Mouse (Mus musculus) R1 (cell line): Measurements from ENCODE around the gene Dcaf15.
A peak's percentile ranks its signal among the peaks of the same experiment; 100 is the strongest.

Experiments used
- DNase-seq: peaks from one replicate; pipeline ENCODE4 v3.0.0-alpha.2; 2018; ENCODE audit warnings: low read depth, low spot score

Dcaf15 gene

DNA sequence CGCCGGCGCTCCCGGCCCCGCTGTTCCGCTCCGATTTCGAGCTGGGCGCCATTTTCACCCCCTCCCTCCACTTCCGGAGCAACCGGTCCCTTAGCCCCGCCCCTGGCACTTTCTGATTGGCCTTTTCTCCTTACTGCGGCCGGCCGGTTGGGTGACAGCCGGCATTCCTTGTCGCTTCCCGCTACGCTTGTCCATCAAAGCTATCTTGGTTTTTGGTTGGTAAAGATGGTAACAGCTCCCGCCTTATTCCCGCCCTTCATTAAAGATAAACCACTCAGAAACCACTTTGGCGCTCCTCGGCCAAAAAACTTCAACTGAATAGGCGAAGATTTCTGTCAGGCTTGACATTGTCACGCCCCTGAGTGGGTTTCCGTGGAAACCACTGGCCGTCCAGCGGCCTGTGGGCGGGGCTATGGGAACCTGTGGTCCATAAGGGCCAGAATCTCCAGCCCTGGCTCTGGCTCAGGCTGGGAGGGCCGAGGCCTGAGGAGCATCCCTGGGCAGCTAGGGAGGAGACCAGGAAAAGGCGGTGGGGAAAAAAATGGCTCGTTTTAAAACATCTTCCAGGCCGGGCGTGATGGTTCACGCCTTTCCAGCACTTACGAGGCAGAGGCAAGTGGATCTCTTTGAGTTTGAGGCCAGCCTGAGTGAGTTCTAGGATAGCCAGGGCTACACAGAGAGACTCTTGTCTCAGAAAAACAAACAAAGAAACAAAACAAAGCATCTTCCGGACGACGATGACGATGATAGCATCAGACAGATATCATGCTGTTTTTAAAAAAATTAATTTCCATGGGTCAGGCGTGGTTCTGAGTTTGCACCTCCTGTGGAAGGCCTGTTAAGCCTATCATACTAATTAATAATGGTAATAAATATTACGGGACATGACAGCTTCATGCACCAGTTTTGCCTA, at the start of gene Dcaf15:
TSS of gene Dcaf15 (minus strand) at position 72 of the 913 bp plus-strand sequence.
- peak; percentile 100 for DNase-seq

- DNase-seq = peak; percentile 69
Measured at GRCm38 (mm10) chr8:84149181-84149580, 44.6 kb upstream of the Dcaf15 start.

GRCm38 (mm10) chr8:84148531-84148850, 43.9 kb upstream of the Dcaf15 start:
- DNase-seq = no peak

DNA sequence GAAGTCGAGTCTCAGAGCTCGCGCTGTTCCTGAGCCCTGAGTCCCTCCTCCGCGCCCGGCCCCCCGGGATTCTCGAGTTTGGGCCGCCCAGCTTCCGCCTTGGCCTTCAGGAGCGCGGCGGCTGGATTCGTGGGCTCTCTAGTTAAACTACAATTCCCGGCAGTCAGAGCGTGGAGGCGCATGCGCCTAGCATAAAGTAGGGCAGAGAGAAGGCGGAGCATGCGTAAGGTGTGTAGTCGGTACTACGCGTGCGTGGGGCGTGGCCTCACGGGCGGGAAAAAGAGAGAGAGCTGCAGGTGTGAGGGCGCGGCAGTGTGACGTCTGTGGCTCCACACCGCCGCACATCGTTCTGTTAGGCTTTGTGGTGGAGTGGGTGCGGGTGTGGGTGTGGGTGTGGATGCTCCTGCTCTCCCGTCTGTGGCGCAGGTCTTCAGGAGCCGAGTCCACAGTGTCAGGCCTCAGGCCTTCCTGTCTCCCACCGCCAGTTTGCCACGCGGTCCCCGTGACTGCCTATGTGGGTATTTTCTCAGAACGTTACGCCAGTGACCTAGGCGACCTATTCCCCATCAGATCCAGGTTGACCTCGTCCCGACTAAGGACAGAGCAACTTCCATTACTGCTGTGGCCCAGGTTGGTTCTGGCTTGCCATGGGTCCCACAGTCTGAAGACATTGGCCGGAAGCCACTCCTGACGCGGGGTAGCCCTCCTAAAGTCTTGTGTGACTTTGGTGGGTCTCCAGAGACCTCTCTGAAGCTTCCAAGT, 43.4 kb upstream of the Dcaf15 start, which contains the start of the genes Cc2d1a and 4930432K21Rik:
TSS of gene Cc2d1a (minus strand) at position 168 of the 762 bp plus-strand sequence.
TSS of gene 4930432K21Rik (plus strand) at position 257 of the 762 bp plus-strand sequence.
- DNase-seq = peak; percentile 99

- peak; percentile 57 for DNase-seq
Measured at GRCm38 (mm10) chr8:84147324-84147766, 42.8 kb upstream of the Dcaf15 start.

DNA sequence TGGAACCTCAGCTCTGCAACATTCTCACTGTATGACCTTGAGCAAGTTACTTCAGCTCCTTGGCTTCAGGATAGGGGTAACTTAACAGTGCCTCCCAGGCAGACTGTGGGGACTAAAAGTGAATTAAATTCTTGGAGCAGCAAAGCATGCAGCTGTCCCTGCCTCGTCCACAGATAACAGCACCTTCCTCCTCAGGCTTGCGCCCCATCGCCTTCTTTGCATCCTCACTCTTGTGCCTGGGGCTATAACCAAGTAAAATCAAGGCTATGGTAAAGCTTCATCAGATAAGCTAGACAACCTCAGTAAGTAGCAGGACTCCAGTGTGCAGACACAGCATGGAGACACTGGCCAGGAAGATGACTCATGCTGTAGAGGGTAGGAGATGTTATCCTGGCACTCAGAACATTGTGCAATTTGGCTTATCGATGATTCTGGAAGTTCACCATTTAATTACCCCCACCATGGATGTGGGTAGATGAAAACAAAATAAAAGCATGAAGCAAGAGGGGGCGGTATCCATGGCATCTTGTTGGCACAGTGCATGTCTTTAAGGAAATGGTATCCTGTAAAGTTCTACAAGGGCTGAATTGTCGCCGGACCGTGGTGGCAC, 40.2 kb upstream of the Dcaf15 start:
- DNase-seq = no peak

- DNase-seq = no peak
Measured at GRCm38 (mm10) chr8:84140838-84141237, 36.3 kb upstream of the Dcaf15 start.

DNA sequence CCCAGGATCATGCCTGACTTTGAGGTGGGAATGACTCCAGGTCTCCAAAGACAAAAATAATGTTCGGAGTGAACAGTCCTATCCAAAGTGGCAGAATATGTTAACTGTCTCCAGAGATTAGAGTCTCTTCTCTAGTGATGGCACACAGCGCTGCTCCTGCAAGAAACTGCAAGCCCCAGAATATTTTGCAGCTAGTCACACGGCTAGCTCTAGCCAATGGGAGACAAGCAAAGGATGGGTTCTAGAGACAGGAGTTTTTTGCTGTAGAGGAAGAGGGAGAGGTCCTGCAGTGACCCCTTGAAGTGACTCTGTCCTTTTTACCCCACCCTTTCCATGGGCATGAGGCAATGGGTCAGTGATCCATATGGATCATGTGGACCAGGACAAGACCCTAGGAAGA, 33.3 kb upstream of the Dcaf15 start:
- peak; percentile 66 for DNase-seq

DNA sequence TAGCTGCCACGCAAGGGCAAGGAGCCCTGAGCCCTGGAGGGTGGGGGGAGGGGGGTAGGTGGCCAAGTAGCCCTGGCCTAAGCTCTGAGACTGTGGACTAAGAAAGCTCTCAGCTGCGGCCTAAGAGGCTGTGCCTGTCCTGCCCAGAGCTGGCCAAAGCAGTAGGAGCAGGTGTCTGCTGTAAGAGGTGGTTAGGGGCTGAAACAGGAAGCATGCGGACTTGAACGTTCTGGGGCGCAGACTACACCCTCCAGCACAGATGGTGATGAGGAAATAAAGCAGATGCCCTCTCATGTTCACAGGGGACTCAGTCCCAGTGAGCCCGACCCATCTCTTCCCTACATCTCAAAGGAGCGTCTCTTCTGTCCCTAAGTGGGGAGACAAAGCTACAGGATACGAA, 27.7 kb upstream of the Dcaf15 start:
- no peak for DNase-seq

GRCm38 (mm10) chr8:84130806-84131205, 26.2 kb upstream of the Dcaf15 start:
- DNase-seq = peak; percentile 58

- DNase-seq = no peak
Measured at GRCm38 (mm10) chr8:84128277-84128676, 23.7 kb upstream of the Dcaf15 start.

GRCm38 (mm10) chr8:84127202-84127901, 22.8 kb upstream of the Dcaf15 start:
- DNase-seq = no peak

GRCm38 (mm10) chr8:84126742-84127141, 22.2 kb upstream of the Dcaf15 start:
- DNase-seq = no peak

DNA sequence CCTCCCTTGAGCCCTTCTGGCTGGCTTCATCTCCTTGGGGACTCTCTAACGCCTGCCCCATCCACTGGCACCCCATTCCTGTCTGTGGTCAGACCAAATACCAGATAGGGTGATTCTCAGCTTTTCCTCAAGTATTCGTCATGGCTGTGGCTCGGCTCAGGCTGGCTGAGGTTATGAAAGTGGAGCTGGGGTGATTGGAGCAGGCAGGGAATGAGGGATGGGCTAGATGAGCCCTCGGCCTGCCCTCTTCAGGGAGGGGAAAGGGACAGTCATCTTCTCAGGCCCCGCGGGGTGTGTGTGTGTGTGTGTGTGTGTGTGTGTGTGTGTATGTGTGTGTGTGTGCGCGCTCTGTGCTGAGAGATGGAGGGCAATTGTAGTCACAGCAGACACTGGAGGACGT, 21.1 kb upstream of the Dcaf15 start, which contains the start of gene Podnl1:
TSS of gene Podnl1 (plus strand) at position 334 of the 400 bp plus-strand sequence.
- DNase-seq = no peak

GRCm38 (mm10) chr8:84122151-84122550, 17.6 kb upstream of the Dcaf15 start:
- no peak for DNase-seq

DNA sequence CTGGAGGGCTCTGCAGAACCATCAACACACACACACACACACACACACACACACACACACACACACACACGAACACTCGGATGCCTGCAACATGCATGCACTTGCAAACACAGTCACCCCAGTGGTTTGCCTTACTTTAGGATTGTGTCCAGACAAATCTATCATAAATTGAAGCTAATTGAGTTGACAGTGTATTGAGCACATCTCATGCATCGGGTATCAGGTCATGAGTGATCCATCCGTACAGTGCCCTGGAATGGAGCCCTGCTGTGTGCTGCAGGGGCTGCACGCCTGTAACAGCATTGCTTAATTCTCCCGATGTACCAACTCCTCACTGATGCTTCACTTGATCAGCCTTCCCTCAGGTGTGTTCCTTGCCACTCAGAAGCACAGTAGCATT, 11.1 kb upstream of the Dcaf15 start:
- no peak for DNase-seq

DNA sequence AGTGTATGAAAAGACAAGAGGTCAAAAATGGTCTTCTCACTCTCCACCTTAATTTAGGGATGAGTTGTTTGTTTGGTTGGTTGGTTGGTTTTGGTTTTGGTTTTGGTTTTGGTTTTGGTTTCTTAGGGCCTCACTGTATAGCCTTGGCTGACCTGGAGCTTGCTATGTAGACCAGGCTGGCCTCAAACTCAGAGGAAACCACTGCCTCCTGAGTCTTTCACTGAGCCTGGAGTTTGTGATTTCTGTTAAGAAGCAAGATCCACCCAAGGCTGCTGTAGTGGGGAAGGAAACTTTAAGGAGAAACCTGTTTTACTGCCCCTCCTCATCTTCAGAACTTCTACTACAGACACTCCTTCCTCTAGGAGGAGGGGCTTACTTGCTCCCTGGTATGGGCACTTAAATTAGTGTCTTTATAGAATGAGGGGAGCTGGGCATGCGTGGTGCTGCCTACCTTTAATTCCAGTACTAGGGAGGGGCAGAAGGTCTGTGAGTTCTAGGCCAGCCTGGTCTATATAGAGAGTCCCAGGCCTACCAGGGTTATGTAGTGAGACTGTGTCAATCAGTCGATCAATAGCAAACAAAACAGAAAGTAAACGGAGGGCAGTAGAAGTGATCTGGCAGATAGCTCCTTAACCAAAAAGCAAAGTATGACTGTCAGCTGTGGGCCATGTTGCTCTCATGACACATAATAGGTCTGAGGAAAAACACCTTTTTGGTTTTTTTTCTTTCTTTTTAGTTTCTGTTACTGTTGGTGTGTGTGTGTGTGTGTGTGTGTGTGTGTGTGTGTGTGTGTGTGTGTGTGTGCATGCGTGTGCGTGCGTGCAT, 1.9 kb upstream of the Dcaf15 start:
- no peak for DNase-seq

- DNase-seq = no peak
Measured at GRCm38 (mm10) chr8:84105676-84106075, 1.1 kb upstream of the Dcaf15 start.

- DNase-seq = peak; percentile 89
Measured at GRCm38 (mm10) chr8:84104221-84104620, 347 bp downstream of the Dcaf15 start.

DNA sequence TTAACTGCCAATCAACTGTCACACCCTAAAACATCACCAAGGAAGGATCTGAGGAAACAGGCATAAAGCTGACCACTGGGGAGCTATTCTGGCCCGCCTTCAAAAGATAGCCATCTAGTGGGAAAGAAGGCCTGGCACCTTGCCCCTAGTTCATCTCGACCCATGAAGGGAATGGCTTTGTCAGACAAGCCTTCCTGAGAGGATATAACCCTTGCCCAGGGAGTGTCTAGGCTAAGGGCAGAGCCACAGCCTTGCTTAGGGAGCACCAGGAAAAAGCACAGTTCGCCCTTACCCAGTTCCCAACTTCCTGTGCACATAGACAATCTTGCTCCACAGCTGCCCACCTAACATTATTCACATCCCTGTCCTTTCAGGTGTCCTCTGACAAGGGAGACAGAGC, 967 bp downstream of the Dcaf15 start:
- DNase-seq = no peak
